In the genomic region with DNA sequence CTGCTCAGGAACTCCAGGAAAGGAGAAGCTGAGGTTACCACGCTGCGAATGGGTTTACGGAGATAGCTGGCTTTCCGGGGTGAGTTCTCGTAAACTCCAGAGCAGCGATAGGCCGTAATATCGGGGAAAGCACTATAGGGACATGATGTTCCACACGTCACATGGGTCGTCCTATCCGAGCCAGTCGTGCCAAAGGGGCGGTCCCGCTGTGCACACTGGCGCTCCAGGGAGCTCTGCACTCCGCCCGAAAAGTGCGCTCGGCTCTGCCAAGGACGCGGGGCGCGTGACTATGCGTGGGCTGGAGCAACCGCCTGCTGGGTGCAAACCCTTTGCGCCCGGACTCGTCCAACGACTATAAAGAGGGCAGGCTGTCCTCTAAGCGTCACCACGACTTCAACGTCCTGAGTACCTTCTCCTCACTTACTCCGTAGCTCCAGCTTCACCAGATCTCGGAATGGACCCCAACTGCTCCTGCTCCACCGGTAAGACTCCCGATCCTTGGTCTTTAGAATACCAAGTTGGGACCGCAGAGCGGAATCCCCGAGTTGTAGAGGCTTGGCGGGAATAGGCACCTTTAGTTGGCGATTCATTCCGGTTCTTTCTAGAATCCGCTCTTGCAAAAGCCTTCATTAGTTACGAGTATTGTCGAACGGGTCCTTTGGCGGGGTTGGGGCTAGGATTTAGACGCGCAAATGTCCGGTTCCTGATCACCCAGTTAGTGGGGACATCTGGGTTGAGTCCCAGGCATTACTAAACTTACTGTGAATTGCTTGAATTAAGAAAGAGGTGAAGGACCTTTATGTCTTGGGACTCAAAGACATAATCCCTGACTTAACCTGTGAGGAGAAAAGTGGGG, we compare ENCODE assay signal across 8 mouse cellular contexts. TPM values are rescaled to one million over a fixed set of nuclear protein-coding genes. Genes with fewer than 3 reads are reported as not detected.
DNase-seq lines count a peak whose midpoint lies in the region; ATAC-seq and TF ChIP-seq lines count a peak whose summit lies in the region.

Gene Mt1, plus strand, starts transcription at position 226 of the 856 bp plus-strand sequence.

- peaks cover 0 to 11% of the 10 kb centered on the region in 2 experiments; a peak in 2 of 4 replicates for H3K36me3 ChIP-seq in MEL (ENCODE audit: control insufficient read depth in 1 of 2, insufficient read depth in 2 of 2, low read length in 2 of 2)
- no peaks in the 10 kb centered on the region for H3K36me3 ChIP-seq in forebrain, embryonic 13.5 days (ENCODE audit: poor library complexity, severe bottlenecking)
- H3K36me3 ChIP-seq in heart, postnatal 0 days (replicated peaks; ENCODE audit: control insufficient read depth, insufficient read depth, low read length): no peaks in the 10 kb centered on the region
- peaks cover 14% of the 10 kb centered on the region for H3K36me3 ChIP-seq in liver, embryonic 15.5 days (replicated peaks)
- no peaks in the 10 kb centered on the region for H3K36me3 ChIP-seq in neural tube, embryonic 11.5 days (ENCODE audit: control insufficient read depth, insufficient read depth, low read length)

- peak; percentile 59 for ATAC-seq in cerebellum, adult (ENCODE audit: insufficient number of reproducible peaks, low FRiP score, low TSS enrichment)
- ATAC-seq in forebrain, embryonic 13.5 days: peak; percentile 87
- ATAC-seq in heart, postnatal 0 days (ENCODE audit: insufficient read depth, low read depth): peak; percentile 93
- peak; percentile 87 for ATAC-seq in liver, embryonic 15.5 days (ENCODE audit: insufficient read depth)
- peak; percentile 70; the same call in 1 of the 2 replicates for ATAC-seq in neural tube, embryonic 11.5 days (ENCODE audit: insufficient read depth, low FRiP score, low TSS enrichment)

- peaks cover 17% of the 10 kb centered on the region for H3K79me2 ChIP-seq in MEL (ENCODE audit: control insufficient read depth, insufficient read depth, low read length, poor library complexity)

- H3K4me2 ChIP-seq in forebrain, embryonic 13.5 days: peak within 1 kb of the TSS; percentile 76
- H3K4me2 ChIP-seq in heart, postnatal 0 days (ENCODE audit: low read depth, low read length): peak within 1 kb of the TSS; percentile 61
- peak within 1 kb of the TSS; percentile 77 for H3K4me2 ChIP-seq in liver, embryonic 15.5 days
- peak within 1 kb of the TSS; percentile 71 for H3K4me2 ChIP-seq in neural tube, embryonic 11.5 days (ENCODE audit: low read depth)

- H3K4me1 ChIP-seq in MEL (ENCODE audit: control insufficient read depth in 1 of 2, insufficient read depth in 2 of 2, low read length in 2 of 2): peaks cover 0 to 22% of the 10 kb centered on the region in 2 experiments; a peak in 2 of 4 replicates
- peaks cover 33% of the 10 kb centered on the region for H3K4me1 ChIP-seq in forebrain, embryonic 13.5 days
- peaks cover 15% of the 10 kb centered on the region; the same call in 1 of the 2 replicates for H3K4me1 ChIP-seq in heart, postnatal 0 days (ENCODE audit: control insufficient read depth, insufficient read depth)
- peaks cover 77% of the 10 kb centered on the region for H3K4me1 ChIP-seq in liver, embryonic 15.5 days (replicated peaks)
- peaks cover 9% of the 10 kb centered on the region; the same call in 1 of the 2 replicates for H3K4me1 ChIP-seq in neural tube, embryonic 11.5 days (ENCODE audit: control insufficient read depth, insufficient read depth, low read length)

- peak; percentile 60 to 84; a peak in 3 of 4 replicates for TF ChIP-seq EP300 in MEL (IDR thresholded peaks at IDR 0.05; ENCODE audit: low read depth in 1 of 2, low read length in 2 of 2)
- peak; percentile 91 for TF ChIP-seq EP300 in heart, postnatal 0 days (IDR thresholded peaks at IDR 0.05; ENCODE audit: low read depth)

- peak within 1 kb of the TSS; percentile 82 to 88 for H3K4me3 ChIP-seq in MEL (ENCODE audit: control insufficient read depth in 1 of 2, insufficient read depth in 1 of 2, low read depth in 2 of 2, low read length in 2 of 2)
- peak within 1 kb of the TSS; percentile 43 for H3K4me3 ChIP-seq in forebrain, embryonic 13.5 days
- H3K4me3 ChIP-seq in heart, postnatal 0 days (ENCODE audit: low read depth, low read length): peak within 1 kb of the TSS; percentile 62
- peak within 1 kb of the TSS; percentile 73 for H3K4me3 ChIP-seq in liver, embryonic 15.5 days (replicated peaks)
- peak within 1 kb of the TSS; percentile 35 for H3K4me3 ChIP-seq in neural tube, embryonic 11.5 days (ENCODE audit: low read depth, low read length)

- DNase-seq in MEL (ENCODE audit: low read depth, low spot score): peak; percentile 99
- peak; percentile 93 for DNase-seq in heart, postnatal 0 days (ENCODE audit: low spot score)
- peak; percentile 84 to 92 for DNase-seq in kidney, postnatal 4 days
- peak; percentile 82 for DNase-seq in neural tube, embryonic 11.5 days (ENCODE audit: low spot score)
- peak; percentile 93 for DNase-seq in telencephalon, adult 2 months (ENCODE audit: low read depth, low spot score)

- TF ChIP-seq CTCF in MEL (IDR thresholded peaks at IDR 0.05 in 2 of 3, conservative IDR thresholded peaks at IDR 0.05 in 1 of 3; ENCODE audit: control insufficient read depth in 1 of 3, insufficient read depth in 1 of 3, low read depth in 2 of 3, low read length in 3 of 3, poor library complexity in 1 of 3, severe bottlenecking in 1 of 3): no peak
- no peak for TF ChIP-seq CTCF in heart, postnatal 0 days (IDR thresholded peaks at IDR 0.05; ENCODE audit: low read depth)

- no peaks in the 10 kb centered on the region for H3K27me3 ChIP-seq in MEL (ENCODE audit: control insufficient read depth in 1 of 2, insufficient read depth in 2 of 2, low read length in 2 of 2)
- peaks cover 86% of the 10 kb centered on the region for H3K27me3 ChIP-seq in forebrain, embryonic 13.5 days
- H3K27me3 ChIP-seq in heart, postnatal 0 days (ENCODE audit: control insufficient read depth, insufficient read depth, low read length): peaks cover 5% of the 10 kb centered on the region; the same call in 1 of the 2 replicates
- no peaks in the 10 kb centered on the region for H3K27me3 ChIP-seq in liver, embryonic 15.5 days
- H3K27me3 ChIP-seq in neural tube, embryonic 11.5 days (ENCODE audit: control insufficient read depth, insufficient read depth, low read length): peaks cover 75% of the 10 kb centered on the region

- TF ChIP-seq RAD21 in MEL (IDR thresholded peaks at IDR 0.05; ENCODE audit: low read depth, low read length): no peak

- under 1% methylated on average over 50 of the region's 50 CpGs for whole genome bisulfite sequencing in forebrain, embryonic 13.5 days
- under 1% methylated on average over 50 of the region's 50 CpGs for WGBS in heart, postnatal 0 days
- WGBS in liver, embryonic 15.5 days (ENCODE audit: insufficient replicate concordance): under 1% methylated on average over 50 of the region's 50 CpGs
- WGBS in neural tube, embryonic 11.5 days: under 1% methylated on average over 50 of the region's 50 CpGs

- H3K9me3 ChIP-seq in MEL (replicated peaks; ENCODE audit: insufficient read depth, low read length): no peaks in the 10 kb centered on the region
- H3K9me3 ChIP-seq in forebrain, embryonic 13.5 days (replicated peaks): no peaks in the 10 kb centered on the region
- no peaks in the 10 kb centered on the region for H3K9me3 ChIP-seq in heart, postnatal 0 days (replicated peaks; ENCODE audit: control insufficient read depth, low read length)
- no peaks in the 10 kb centered on the region for H3K9me3 ChIP-seq in liver, embryonic 15.5 days (replicated peaks)
- no peaks in the 10 kb centered on the region for H3K9me3 ChIP-seq in neural tube, embryonic 11.5 days (ENCODE audit: control insufficient read depth, low read length)

- TF ChIP-seq POLR2A in MEL (IDR thresholded peaks at IDR 0.05; ENCODE audit: control insufficient read depth in 1 of 2, insufficient read depth in 1 of 2, low read depth in 1 of 2, low read length in 2 of 2, poor library complexity in 1 of 2): peak; percentile 99

- peak within 1 kb of the TSS; percentile 97 for H3K27ac ChIP-seq in MEL (ENCODE audit: control insufficient read depth, low read depth, low read length)
- no peak within 1 kb of the TSS for H3K27ac ChIP-seq in forebrain, embryonic 13.5 days
- peak within 1 kb of the TSS; percentile 95 for H3K27ac ChIP-seq in heart, postnatal 0 days (ENCODE audit: low read depth)
- H3K27ac ChIP-seq in liver, embryonic 15.5 days (replicated peaks): peak within 1 kb of the TSS; percentile 97
- H3K27ac ChIP-seq in neural tube, embryonic 11.5 days (ENCODE audit: low read depth, low read length): no peak within 1 kb of the TSS

- H3K9ac ChIP-seq in MEL (ENCODE audit: control insufficient read depth, low read depth, low read length, poor library complexity, severe bottlenecking): peak within 1 kb of the TSS; percentile 91
- H3K9ac ChIP-seq in forebrain, embryonic 13.5 days: peak within 1 kb of the TSS; percentile 62
- peak within 1 kb of the TSS; percentile 75 for H3K9ac ChIP-seq in heart, postnatal 0 days (replicated peaks; ENCODE audit: low read depth, low read length)
- H3K9ac ChIP-seq in liver, embryonic 15.5 days: peak within 1 kb of the TSS; percentile 83
- H3K9ac ChIP-seq in neural tube, embryonic 11.5 days (ENCODE audit: low read length): peak within 1 kb of the TSS; percentile 18; the same call in 1 of the 2 replicates

TF ChIP-seq in MEL, 35 proteins besides CTCF, POLR2A, EP300 and RAD21 (continues in another document):
- peak; percentile 39; the same call in 1 of the 2 replicates for TF ChIP-seq CHD1 (IDR thresholded peaks at IDR 0.05; ENCODE audit: low read depth, low read length)
- TF ChIP-seq NELFE (IDR thresholded peaks at IDR 0.05; ENCODE audit: low read depth, low read length): peak; percentile 99
- peak; percentile 98 for TF ChIP-seq POLR2AphosphoS2 (IDR thresholded peaks at IDR 0.05; ENCODE audit: low read length)
- TF ChIP-seq MAZ (IDR thresholded peaks at IDR 0.05; ENCODE audit: low read depth, low read length): no peak
- TF ChIP-seq MYB (IDR thresholded peaks at IDR 0.05; ENCODE audit: low read depth, low read length): peak; percentile 72
- TF ChIP-seq MAX (IDR thresholded peaks at IDR 0.05; ENCODE audit: low read length): peak; percentile 89; the same call in 1 of the 2 replicates
- TF ChIP-seq SMC3 (IDR thresholded peaks at IDR 0.05; ENCODE audit: low read depth, low read length): no peak
- TF ChIP-seq BHLHE40 (IDR thresholded peaks at IDR 0.05; ENCODE audit: borderline replicate concordance, low read depth, low read length): peak; percentile 87; the same call in 1 of the 2 replicates
- peak; percentile 72 for TF ChIP-seq HCFC1 (IDR thresholded peaks at IDR 0.05; ENCODE audit: low read depth, low read length)

RNA-seq across cellular contexts. Expression of gene Mt1, which starts in this region (rescaled TPM):
- total RNA-seq in MEL (2012; rRNA removed): 1,017 and 1,342 TPM in 2 replicates
- polyA plus RNA-seq in MEL (2012; ENCODE audit: insufficient read depth in 1 of 2, insufficient read length in 2 of 2, low read depth in 1 of 2, low replicate concordance in 2 of 2, missing spikeins in 1 of 2): 1,000 to 10,000 TPM; 1,189 to 2,940 TPM
- polyA plus RNA-seq in forebrain, embryonic 13.5 days (2015; fragmentation: Nextera tagmentation; extraction: Ambion mirVana): 91.0 and 105 TPM in 2 replicates
- total RNA-seq in heart, postnatal 0 days (2014; rRNA removed; ENCODE audit: low replicate concordance): 1,123 and 1,581 TPM in 2 replicates
- 783 and 795 TPM in 2 replicates for polyA plus RNA-seq in heart, postnatal 0 days (2015; fragmentation: Nextera tagmentation; extraction: Ambion mirVana)
- polyA plus RNA-seq in liver, embryonic 15.5 days (2015; fragmentation: Nextera tagmentation; extraction: Ambion mirVana): 5,156 and 5,724 TPM in 2 replicates
- 78.2 and 78.5 TPM in 2 replicates for polyA plus RNA-seq in neural tube, embryonic 11.5 days (2014; fragmentation: Nextera tagmentation; extraction: Ambion mirVana)

Comparison
In these comparisons a context has a peak if more than half of its experiments do, and no peak if none do; other contexts are left out.
1. H3K27ac ChIP-seq: peak in MEL (single experiment), heart, postnatal 0 days (single experiment) and liver, embryonic 15.5 days (single experiment); none in forebrain, embryonic 13.5 days (single experiment) and neural tube, embryonic 11.5 days (single experiment).
2. H3K4me3 ChIP-seq: peak in every context shown above with its lines; median percentile 85 in MEL; 73 in liver, embryonic 15.5 days; 62 in heart, postnatal 0 days; 43 in forebrain, embryonic 13.5 days; 35 in neural tube, embryonic 11.5 days.
3. H3K9ac ChIP-seq: peak in every context shown above with its lines; median percentile 91 in MEL; 83 in liver, embryonic 15.5 days; 75 in heart, postnatal 0 days; 62 in forebrain, embryonic 13.5 days; 18 in neural tube, embryonic 11.5 days.
4. Peak in every context shown above with its lines, with median percentiles within 50 percentile points of each other: DNase-seq, ATAC-seq and H3K4me2 ChIP-seq.